Mouse (Mus musculus) MEL (cell line): ENCODE results near the gene Uqcr11. TPM values are rescaled to one million over a fixed set of nuclear protein-coding genes. Genes with fewer than 3 reads are reported as not detected.
A peak's percentile ranks its signal among the peaks of the same experiment; 100 is the strongest.

ENCODE experiments used
- DNase-seq: peaks from one replicate; pipeline ENCODE4 v3.0.0; 2011; ENCODE audit warnings: low read depth, low spot score
- H3K27ac ChIP-seq: 2 replicates; pipeline ENCODE4 v1.5.1; 2012; ENCODE audit warnings: low read depth, mild to moderate bottlenecking, control low read depth, low read length, moderate library complexity; ENCODE audit not compliant: control insufficient read depth
- H3K27me3 ChIP-seq, 2 experiments: fragments of 150-350 bp in 1 of 2; sonication (generic) in 1 of 2; 2 replicates each; pipeline ENCODE4 v1.6.1; 2012; ENCODE audit warnings: low read length in 2 of 2, mild to moderate bottlenecking in 2 of 2, improper control_type of control experiment in 1 of 2, moderate library complexity in 1 of 2; ENCODE audit not compliant: insufficient read depth in 2 of 2, control insufficient read depth in 1 of 2
- H3K36me3 ChIP-seq, 2 experiments: 2 replicates each; pipeline ENCODE4 v1.6.1; 2012 to 2014; ENCODE audit warnings: low read length in 2 of 2, improper control_type of control experiment in 1 of 2, inconsistent platforms in 1 of 2, mild to moderate bottlenecking in 1 of 2; ENCODE audit not compliant: insufficient read depth in 2 of 2, control insufficient read depth in 1 of 2
- H3K4me1 ChIP-seq, 2 experiments: fragments of 150-350 bp in 1 of 2; sonication (generic) in 1 of 2; 2 replicates each; pipeline ENCODE4 v1.6.1; 2012; ENCODE audit warnings: low read length in 2 of 2, improper control_type of control experiment in 1 of 2, mild to moderate bottlenecking in 1 of 2; ENCODE audit not compliant: insufficient read depth in 2 of 2, control insufficient read depth in 1 of 2
- H3K4me3 ChIP-seq, 2 experiments: fragments of 150-350 bp in 1 of 2; sonication (generic) in 1 of 2; 2 replicates each; pipeline ENCODE4 v1.5.1; 2012; ENCODE audit warnings: low read depth in 2 of 2, low read length in 2 of 2, mild to moderate bottlenecking in 2 of 2, moderate library complexity in 2 of 2, control low read depth in 1 of 2, improper control_type of control experiment in 1 of 2; ENCODE audit not compliant: control insufficient read depth in 1 of 2, insufficient read depth in 1 of 2
- H3K79me2 ChIP-seq: 2 replicates; pipeline ENCODE4 v1.6.1; 2012; ENCODE audit warnings: mild to moderate bottlenecking, low read length, moderate library complexity; ENCODE audit not compliant: control insufficient read depth, poor library complexity, insufficient read depth
- H3K9ac ChIP-seq: 2 replicates; pipeline ENCODE4 v1.6.1; 2012; ENCODE audit warnings: low read depth, mild to moderate bottlenecking, control low read depth, low read length, moderate library complexity; ENCODE audit not compliant: control insufficient read depth, poor library complexity, severe bottlenecking
- H3K9me3 ChIP-seq: fragments of 150-350 bp; sonication (generic); replicated peaks from 2 replicates; pipeline ENCODE4 v1.6.1; 2012; ENCODE audit warnings: mild to moderate bottlenecking, low read length, improper control_type of control experiment, moderate library complexity; ENCODE audit not compliant: insufficient read depth
- CHD2 ChIP-seq: IDR thresholded peaks from 2 replicates; pipeline ENCODE4 v1.6.1; 2011; ENCODE audit warnings: low read length, improper control_type of control experiment
- CTCF ChIP-seq, 3 experiments: IDR thresholded peaks in 2 of 3; conservative IDR thresholded peaks in 1 of 3; 2 replicates each; pipeline ENCODE4 v1.5.1; 2011 to 2012; ENCODE audit warnings: low read length in 3 of 3, low read depth in 2 of 3, mild to moderate bottlenecking in 2 of 3, improper control_type of control experiment in 1 of 3, inconsistent platforms in 1 of 3, mixed read lengths in 1 of 3, moderate library complexity in 1 of 3; ENCODE audit not compliant: control insufficient read depth in 1 of 3, insufficient read depth in 1 of 3, poor library complexity in 1 of 3, severe bottlenecking in 1 of 3
- E2F4 ChIP-seq: IDR thresholded peaks from 2 replicates; pipeline ENCODE4 v1.6.1; 2011; ENCODE audit warnings: low read depth, low read length, improper control_type of control experiment, borderline replicate concordance
- ELF1 ChIP-seq: IDR thresholded peaks from 2 replicates; pipeline ENCODE4 v1.6.1; 2014; ENCODE audit warnings: low read depth, mild to moderate bottlenecking, inconsistent platforms, low read length, improper control_type of control experiment, moderate library complexity
- ETS1 ChIP-seq: IDR thresholded peaks from 2 replicates; pipeline ENCODE4 v1.6.1; 2012; ENCODE audit warnings: low read depth, mild to moderate bottlenecking, inconsistent platforms, low read length, improper control_type of control experiment, moderate library complexity
- GATA1 ChIP-seq: IDR thresholded peaks from 2 replicates; pipeline ENCODE4 v1.6.1; 2011; ENCODE audit warnings: low read depth, low read length, improper control_type of control experiment
- HCFC1 ChIP-seq: IDR thresholded peaks from 2 replicates; pipeline ENCODE4 v1.6.1; 2012; ENCODE audit warnings: low read depth, mild to moderate bottlenecking, inconsistent platforms, low read length, improper control_type of control experiment, moderate library complexity
- JUND ChIP-seq: IDR thresholded peaks from 2 replicates; pipeline ENCODE4 v1.6.1; 2011; ENCODE audit warnings: low read depth, mild to moderate bottlenecking, improper control_type of control experiment, low read length
- MAX ChIP-seq: IDR thresholded peaks from 2 replicates; pipeline ENCODE4 v1.6.1; 2011; ENCODE audit warnings: low read length, improper control_type of control experiment
- MEF2A ChIP-seq: IDR thresholded peaks from 2 replicates; pipeline ENCODE4 v1.6.1; 2014; ENCODE audit warnings: low read depth, mild to moderate bottlenecking, inconsistent platforms, low read length, improper control_type of control experiment; ENCODE audit not compliant: poor library complexity, insufficient replicate concordance, severe bottlenecking; ENCODE audit errors: extremely low read depth
- MYC ChIP-seq: IDR thresholded peaks from 2 replicates; pipeline ENCODE4 v1.6.1; 2011; ENCODE audit warnings: low read depth, mild to moderate bottlenecking, low read length, improper control_type of control experiment, moderate library complexity
- POLR2A ChIP-seq, 2 experiments: IDR thresholded peaks; 2 replicates each; pipeline ENCODE4 v1.6.1; 2011 to 2012; ENCODE audit warnings: low read length in 2 of 2, mild to moderate bottlenecking in 2 of 2, control low read depth in 1 of 2, improper control_type of control experiment in 1 of 2, low read depth in 1 of 2, moderate library complexity in 1 of 2; ENCODE audit not compliant: control insufficient read depth in 1 of 2, insufficient read depth in 1 of 2, poor library complexity in 1 of 2
- POLR2AphosphoS2 ChIP-seq: IDR thresholded peaks from 2 replicates; pipeline ENCODE4 v1.6.1; 2011; ENCODE audit warnings: low read length, improper control_type of control experiment
- RAD21 ChIP-seq: IDR thresholded peaks from 2 replicates; pipeline ENCODE4 v1.6.1; 2011; ENCODE audit warnings: mild to moderate bottlenecking, low read depth, low read length, improper control_type of control experiment
- SMC3 ChIP-seq: IDR thresholded peaks from 2 replicates; pipeline ENCODE4 v1.6.1; 2011; ENCODE audit warnings: low read depth, low read length, improper control_type of control experiment
- TCF12 ChIP-seq: IDR thresholded peaks from 2 replicates; pipeline ENCODE4 v1.6.1; 2014; ENCODE audit warnings: low read depth, mild to moderate bottlenecking, inconsistent platforms, low read length, improper control_type of control experiment, moderate library complexity
- USF1 ChIP-seq: IDR thresholded peaks from 2 replicates; pipeline ENCODE4 v1.6.1; 2014; ENCODE audit warnings: low read depth, mild to moderate bottlenecking, inconsistent platforms, low read length, improper control_type of control experiment, moderate library complexity
- ZC3H11A ChIP-seq: IDR thresholded peaks from 2 replicates; pipeline ENCODE4 v1.6.1; 2012; ENCODE audit warnings: low read depth, mild to moderate bottlenecking, inconsistent platforms, low read length, improper control_type of control experiment
- ZKSCAN1 ChIP-seq: IDR thresholded peaks from 2 replicates; pipeline ENCODE4 v1.6.1; 2012; ENCODE audit warnings: low read depth, mild to moderate bottlenecking, inconsistent platforms, low read length, improper control_type of control experiment, moderate library complexity
- ZNF384 ChIP-seq: IDR thresholded peaks from 2 replicates; pipeline ENCODE4 v1.6.1; 2012; ENCODE audit warnings: low read depth, mild to moderate bottlenecking, inconsistent platforms, low read length, improper control_type of control experiment
- polyA plus RNA-seq, 2 experiments: library from polyadenylated mRNA; stranded (reverse) in 1 of 2; unstranded in 1 of 2; fragments of >175 nt in 1 of 2; fragments of >200 nt in 1 of 2; gene quantifications; 2 replicates each; pipeline versions ENCODE4 v1.2.1 to v1.2.4; 2012; ENCODE audit warnings: low replicate concordance in 2 of 2, low read depth in 1 of 2; ENCODE audit not compliant: insufficient read length in 2 of 2, insufficient read depth in 1 of 2, missing spikeins in 1 of 2
- total RNA-seq: library from RNA; depleted of rRNA; stranded (reverse); fragments of 300-350 nt; gene quantifications from 2 replicates; pipeline ENCODE4 v1.2.3, GENCODE M21; 2012

The Uqcr11 gene
- total and polyA plus RNA-seq, 3 experiments = 481 to 935 TPM; not detected in 1

DNA sequence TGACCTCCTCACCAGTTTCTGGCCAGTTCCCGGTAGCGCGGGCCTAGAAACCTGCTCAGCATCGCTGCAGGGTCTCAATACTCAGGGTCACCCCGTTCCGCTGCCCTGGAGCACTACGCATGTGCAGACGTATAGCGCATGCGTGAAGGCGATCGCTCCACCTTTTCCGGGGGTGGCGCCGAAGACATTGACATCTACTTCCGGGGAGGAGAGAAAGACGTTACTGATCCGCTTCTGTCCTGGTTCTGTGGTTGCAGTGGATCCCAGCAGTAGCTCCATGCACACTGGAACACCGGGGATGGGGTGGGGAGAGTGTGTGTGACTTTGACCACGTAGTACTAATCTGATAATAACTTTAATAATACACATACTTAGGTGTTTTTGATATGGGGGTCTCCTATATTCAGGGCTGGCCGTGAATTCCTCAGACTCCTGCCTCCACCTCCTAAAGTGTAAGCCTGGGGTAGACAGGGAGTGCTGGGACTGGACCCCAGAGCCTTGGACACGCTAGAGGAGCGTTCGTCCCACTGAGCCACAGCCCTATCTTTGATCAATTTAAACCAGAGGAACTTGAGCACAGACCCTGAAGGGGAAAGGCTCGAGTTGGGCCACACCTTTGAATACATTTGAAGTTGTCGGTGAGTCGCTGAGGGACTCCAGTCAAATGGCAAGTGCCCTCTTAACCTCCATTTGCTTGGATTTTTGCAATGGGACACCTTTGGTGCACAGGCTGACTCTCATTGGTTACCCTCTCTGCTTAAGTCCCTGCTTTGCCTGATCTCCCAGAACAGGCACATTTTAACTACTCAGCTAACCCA lies at the start of gene Uqcr11 (continued):
- 0 out of 2 replicates have a peak, but pooled peaks have one; percentile 13 for TF ChIP-seq MAX
- no peak for TF ChIP-seq USF1
- TF ChIP-seq E2F4 = no peak
- TF ChIP-seq CTCF (IDR thresholded peaks at IDR 0.05 in 2 of 3, conservative IDR thresholded peaks at IDR 0.05 in 1 of 3; ENCODE audit: control insufficient read depth in 1 of 3, insufficient read depth in 1 of 3, low read depth in 2 of 3, low read length in 3 of 3, poor library complexity in 1 of 3, severe bottlenecking in 1 of 3) = no peak

DNA sequence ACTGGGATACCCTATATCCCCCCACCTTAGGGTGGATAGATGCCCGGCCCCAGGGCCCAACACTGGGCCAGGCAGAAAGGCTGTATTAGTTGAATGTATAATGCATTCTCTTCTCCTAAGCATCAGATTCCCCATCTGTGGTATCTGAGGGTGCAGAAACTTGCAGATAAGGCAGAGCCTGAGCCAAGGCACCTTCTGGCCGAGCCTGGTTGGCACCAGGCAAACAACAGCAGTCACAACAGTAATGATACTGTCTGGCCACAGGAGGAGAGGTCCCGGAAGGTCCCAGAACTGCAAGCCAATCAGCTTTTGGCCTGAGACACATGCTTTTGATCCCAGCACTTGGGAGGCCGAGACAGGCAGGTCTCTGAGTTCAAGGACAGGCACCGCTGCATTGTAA lies 49.1 kb upstream of the Uqcr11 start:
- Histone ChIP-seq H3K27ac (no peak overlapping the region), H3K4me3 (no peak overlapping the region), H3K9me3 (no peaks in the 10 kb centered on the region), H3K4me1 (no peaks in the 10 kb centered on the region), H3K36me3 (no peaks in the 10 kb centered on the region), H3K9ac (no peak overlapping the region), H3K27me3 (peaks cover 0 to 12% of the 10 kb centered on the region in 2 experiments; a peak in 3 of 4 replicates), H3K79me2 (no peaks in the 10 kb centered on the region)
- TF ChIP-seq ZKSCAN1 (no peak), TCF12 (no peak), JUND (no peak), ZNF384 (no peak), ELF1 (no peak), RAD21 (no peak), MYC (no peak), ETS1 (no peak), MEF2A (no peak), GATA1 (no peak), POLR2A (IDR thresholded peaks at IDR 0.05; ENCODE audit: control insufficient read depth in 1 of 2, insufficient read depth in 1 of 2, low read depth in 1 of 2, low read length in 2 of 2, poor library complexity in 1 of 2) (no peak), HCFC1 (no peak), CHD2 (no peak), CTCF (IDR thresholded peaks at IDR 0.05 in 2 of 3, conservative IDR thresholded peaks at IDR 0.05 in 1 of 3; ENCODE audit: control insufficient read depth in 1 of 3, insufficient read depth in 1 of 3, low read depth in 2 of 3, low read length in 3 of 3, poor library complexity in 1 of 3, severe bottlenecking in 1 of 3) (no peak), POLR2AphosphoS2 (no peak), ZC3H11A (no peak), SMC3 (no peak)
- DNase-seq = no peak
